Mouse (Mus musculus): ENCODE measurements around the gene Pls3. TPM values are rescaled to one million over a fixed set of nuclear protein-coding genes. Genes with fewer than 3 reads are reported as not detected.
"Not testable (repeated sequence)": the region's sequence is repeated elsewhere in the genome, so short reads cannot be mapped to it uniquely, and the experiment has no call there.

Gene Pls3
- polyA plus RNA-seq, 2 experiments from 2014 or later: 0.63 to 1.6 TPM

DNA sequence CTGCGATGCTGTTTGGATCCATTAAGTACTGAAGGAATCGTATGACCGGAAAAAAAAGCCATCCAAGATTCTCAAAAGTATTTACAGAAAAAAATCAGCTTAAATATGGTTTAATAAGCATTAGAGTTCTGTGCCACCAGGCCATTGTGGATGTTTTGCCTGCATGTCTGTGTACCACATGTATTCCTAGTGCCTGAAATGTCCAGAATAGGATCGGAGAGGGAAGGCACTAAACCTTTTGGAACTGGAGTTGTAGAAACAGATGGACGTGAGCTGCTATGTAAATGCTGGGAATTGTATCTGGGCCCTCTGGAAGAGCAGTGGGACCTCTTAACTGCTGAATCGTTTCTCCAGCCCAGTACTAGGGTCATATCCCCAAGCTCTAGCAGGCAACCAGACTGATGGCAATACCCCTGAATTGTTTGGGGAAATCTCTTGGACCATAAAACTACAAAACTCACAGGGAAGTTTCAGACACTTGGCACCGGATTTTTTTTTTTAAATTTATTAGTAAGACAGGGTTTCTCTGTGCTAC is 110.1 kb downstream of the Pls3 start:
- peak; percentile 21 for ATAC-seq

DNA sequence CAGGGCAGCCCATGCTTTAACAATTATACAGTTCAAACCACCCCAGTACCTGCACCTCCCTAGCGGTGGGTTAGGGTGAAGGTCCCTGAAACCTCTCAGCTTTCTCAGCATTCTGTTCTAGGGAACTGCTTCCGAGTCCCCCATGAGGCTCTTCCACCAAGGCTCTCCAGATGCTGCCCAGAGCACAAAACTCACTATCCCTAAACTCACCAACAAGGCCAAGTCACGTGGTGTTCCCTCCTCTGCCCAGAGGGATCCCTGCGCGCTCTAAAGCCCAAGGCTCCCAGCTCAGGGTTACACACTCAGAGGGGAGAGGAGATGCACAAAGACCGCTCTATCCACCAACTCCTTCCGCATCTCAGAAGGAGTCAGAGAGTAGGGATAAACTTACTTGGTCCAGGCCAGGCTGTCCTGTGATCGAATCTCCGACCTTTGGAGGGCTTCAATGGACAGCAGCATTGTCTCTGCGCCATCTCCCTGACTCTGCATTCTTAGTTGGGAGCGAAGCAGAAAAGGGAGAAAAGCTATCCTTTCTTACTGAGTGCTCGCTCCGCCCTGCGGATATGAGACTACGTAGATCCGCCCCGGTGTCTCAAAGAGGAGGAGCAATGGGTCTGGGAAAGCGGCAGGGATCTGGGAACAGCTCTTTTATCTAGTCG is 110.7 kb downstream of the Pls3 start:
- peak; percentile 89 for ATAC-seq

DNA sequence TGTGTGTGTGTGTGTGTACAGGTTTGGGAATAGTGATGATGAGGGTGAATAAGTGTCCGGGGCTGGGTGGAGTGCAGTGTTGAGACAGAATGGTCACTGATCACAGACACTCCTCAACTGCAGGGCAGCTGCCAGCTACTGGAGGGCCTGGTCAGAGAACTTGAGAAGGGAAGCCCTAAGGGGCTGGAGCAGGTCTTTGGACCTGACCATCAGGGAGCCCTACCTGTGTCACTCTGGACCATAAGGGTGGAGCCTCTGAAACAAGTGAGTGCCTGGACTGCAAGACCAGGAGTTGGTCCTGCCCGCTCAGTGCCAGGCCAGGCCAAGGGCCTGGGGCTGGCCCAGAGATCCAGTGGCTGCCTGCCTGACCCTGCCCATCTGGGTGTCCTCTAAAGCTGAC is 115.5 kb downstream of the Pls3 start:
- not testable (repeated sequence) for ATAC-seq

DNA sequence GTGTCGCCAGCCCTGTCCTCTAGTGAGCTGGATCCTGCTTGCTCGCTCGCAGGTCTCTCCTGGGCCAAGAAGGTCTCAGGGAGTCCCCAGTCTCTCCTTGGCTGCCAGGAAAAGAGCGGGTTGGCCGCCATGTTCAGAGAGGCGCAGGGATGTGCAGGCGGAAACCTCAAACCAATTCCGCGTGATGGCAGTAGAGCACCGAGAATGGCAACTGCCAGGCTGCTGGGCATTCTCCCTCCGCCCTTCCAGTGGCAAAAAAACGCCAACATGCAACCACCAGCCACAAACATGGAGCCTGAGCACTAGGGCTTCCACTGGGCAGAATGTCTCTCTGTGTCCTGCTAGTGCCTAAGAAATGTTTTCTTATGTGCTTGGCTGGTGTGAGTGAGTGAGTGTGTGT is 115.9 kb downstream of the Pls3 start:
- not testable (repeated sequence) for ATAC-seq

DNA sequence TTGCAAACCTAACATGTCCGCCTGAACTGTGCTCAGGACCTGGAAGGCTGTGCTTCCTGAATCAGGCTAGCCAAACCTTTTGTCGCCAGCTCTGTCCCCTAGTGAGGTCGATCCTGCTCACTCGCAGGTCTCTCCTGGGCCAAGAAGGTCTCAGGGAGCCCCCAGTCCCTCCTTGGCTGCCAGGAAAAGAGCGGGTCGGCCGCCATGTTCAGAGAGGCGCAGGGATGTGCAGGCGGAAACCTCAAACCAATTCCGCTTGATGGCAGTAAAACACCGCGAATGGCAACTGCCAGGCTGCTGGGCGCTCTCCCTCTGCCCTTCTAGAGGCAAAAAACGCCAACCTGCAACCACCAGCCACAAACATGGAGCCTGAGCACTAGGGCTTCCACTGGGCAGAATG is 117.0 kb downstream of the Pls3 start:
- not testable (repeated sequence) for ATAC-seq

DNA sequence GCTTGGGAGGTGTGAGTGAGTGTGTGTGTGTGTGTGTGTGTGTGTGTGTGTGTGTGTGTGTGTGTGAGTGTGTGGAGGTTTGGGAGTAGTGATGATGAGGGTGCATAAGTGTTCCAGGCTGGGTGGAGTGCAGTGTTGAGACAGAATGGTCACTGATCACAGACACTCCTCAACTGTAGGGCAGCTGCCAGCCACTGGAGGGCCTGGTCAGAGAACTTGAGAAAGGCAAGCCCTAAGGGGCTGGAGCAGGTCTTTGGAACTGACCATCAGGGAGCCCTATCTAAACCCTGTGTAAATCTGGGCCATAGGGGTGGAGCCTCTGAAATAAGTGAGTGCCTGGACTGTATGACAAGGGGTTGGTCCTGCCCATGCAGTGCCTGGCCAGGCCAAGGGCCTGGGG is 120.5 kb downstream of the Pls3 start:
- ATAC-seq: not testable (repeated sequence)

DNA sequence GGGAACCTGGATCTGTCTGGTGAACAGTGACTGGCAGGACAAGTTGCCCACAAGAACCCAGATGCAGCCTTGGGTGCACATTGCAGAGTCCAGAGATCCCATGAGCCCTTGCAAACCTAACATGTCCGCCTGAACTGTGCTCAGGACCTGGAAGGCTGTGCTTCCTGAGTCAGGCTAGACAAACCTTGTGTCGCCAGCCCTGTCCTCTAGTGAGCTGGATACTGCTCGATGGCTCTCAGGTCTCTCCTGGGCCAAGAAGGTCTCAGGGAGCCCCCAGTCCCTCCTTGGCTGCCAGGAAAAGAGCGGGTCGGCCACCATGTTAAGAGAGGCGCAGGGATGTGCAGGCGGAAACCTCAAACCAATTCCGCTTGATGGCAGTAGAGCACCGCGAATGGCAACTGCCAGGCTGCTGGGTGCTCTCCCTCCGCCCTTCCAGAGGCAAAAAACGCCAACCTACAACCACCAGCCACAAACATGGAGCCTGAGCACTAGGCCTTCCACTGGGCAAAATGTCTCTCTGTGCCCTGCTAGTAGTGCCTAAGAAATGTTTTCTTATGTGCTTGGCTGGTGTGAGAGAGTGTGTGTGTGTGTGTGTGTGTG is 124.8 kb downstream of the Pls3 start:
- not testable (repeated sequence) for ATAC-seq

DNA sequence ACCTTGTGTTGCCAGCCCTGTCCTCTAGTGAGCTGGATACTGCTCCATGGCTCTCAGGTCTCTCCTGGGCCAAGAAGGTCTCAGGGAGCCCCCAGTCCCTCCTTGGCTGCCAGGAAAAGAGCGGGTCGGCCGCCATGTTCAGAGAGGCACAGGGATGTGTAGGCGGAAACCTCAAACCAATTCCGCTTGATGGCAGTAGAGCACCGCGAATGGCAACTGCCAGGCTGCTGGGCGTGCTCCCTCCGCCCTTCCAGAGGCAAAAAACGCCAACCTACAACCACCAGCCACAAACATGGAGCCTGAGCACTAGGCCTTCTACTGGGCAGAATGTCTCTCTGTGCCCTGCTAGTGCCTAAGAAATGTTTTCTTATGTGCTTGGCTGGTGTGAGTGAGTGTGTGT is 125.7 kb downstream of the Pls3 start:
- ATAC-seq: not testable (repeated sequence)

DNA sequence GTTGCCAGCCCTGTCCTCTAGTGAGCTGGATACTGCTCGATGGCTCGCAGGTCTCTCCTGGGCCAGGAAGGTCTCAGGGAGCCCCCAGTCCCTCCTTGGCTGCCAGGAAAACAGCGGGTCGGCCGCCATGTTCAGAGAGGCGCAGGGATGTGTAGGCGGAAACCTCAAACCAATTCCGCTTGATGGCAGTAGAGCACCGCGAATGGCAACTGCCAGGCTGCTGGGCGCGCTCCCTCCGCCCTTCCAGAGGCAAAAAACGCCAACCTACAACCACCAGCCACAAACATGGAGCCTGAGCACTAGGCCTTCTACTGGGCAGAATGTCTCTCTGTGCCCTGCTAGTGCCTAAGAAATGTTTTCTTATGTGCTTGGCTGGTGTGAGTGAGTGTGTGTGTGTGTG is 130.5 kb downstream of the Pls3 start:
- not testable (repeated sequence) for ATAC-seq

DNA sequence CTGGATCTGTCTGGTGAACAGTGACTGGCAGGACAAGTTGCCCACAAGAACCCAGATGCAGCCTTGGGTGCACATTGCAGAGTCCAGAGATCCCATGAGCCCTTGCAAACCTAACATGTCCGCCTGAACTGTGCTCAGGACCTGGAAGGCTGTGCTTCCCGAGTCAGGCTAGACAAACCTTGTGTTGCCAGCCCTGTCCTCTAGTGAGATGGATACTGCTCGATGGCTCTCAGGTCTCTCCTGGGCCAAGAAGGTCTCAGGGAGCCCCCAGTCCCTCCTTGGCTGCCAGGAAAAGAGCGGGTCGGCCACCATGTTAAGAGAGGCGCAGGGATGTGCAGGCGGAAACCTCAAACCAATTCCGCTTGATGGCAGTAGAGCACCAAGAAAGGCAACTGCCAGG is 135.5 kb downstream of the Pls3 start:
- not testable (repeated sequence) for ATAC-seq

All from CD4-positive, CD25-positive, alpha-beta regulatory T cell, adult 4 months (primary cell).